Mouse (Mus musculus) CH12.LX (cell line): ENCODE data around the gene Chst11. TPM values are rescaled to one million over a fixed set of nuclear protein-coding genes. Genes with fewer than 3 reads are reported as not detected.

Experiments used
- DNase-seq: peaks from one replicate; pipeline ENCODE4 v3.0.0-alpha.2; 2013; ENCODE audit errors: extremely low read depth
- H3K27ac ChIP-seq: 2 replicates; pipeline ENCODE4 v1.5.1; 2012; ENCODE audit warnings: low read depth, mild to moderate bottlenecking, control low read depth, moderate library complexity; ENCODE audit not compliant: insufficient read depth
- H3K27me3 ChIP-seq: replicated peaks from 2 replicates; pipeline ENCODE3; 2012; ENCODE audit warnings: inconsistent platforms
- H3K36me3 ChIP-seq, 2 experiments: replicated peaks in 1 of 2; 2 replicates each; pipeline versions ENCODE3 to v1.6.1; 2012; ENCODE audit warnings: inconsistent platforms in 1 of 2, low read length in 1 of 2, mild to moderate bottlenecking in 1 of 2, mixed read lengths in 1 of 2, moderate library complexity in 1 of 2; ENCODE audit not compliant: control insufficient read depth in 1 of 2, insufficient read depth in 1 of 2
- H3K4me1 ChIP-seq, 2 experiments: 2 replicates each; pipeline ENCODE4 v1.6.1; 2012; ENCODE audit warnings: inconsistent platforms in 1 of 2, moderate library complexity in 1 of 2; ENCODE audit not compliant: insufficient read depth in 2 of 2, control insufficient read depth in 1 of 2
- H3K4me2 ChIP-seq: 2 replicates; pipeline ENCODE4 v1.6.1; 2012; ENCODE audit warnings: low read depth, mild to moderate bottlenecking, control low read depth; ENCODE audit not compliant: poor library complexity, insufficient read depth, severe bottlenecking
- H3K4me3 ChIP-seq, 3 experiments: fragments of 150-350 bp in 1 of 3; sonication (generic) in 1 of 3; replicated peaks in 1 of 3; 2 replicates each; pipeline versions ENCODE3 to v1.5.1; 2011 to 2012; ENCODE audit warnings: low read depth in 2 of 3, low read length in 2 of 3, mild to moderate bottlenecking in 2 of 3, moderate library complexity in 2 of 3, control low read depth in 1 of 3, improper control_type of control experiment in 1 of 3, inconsistent platforms in 1 of 3, mixed read lengths in 1 of 3; ENCODE audit not compliant: poor library complexity in 1 of 3
- H3K79me2 ChIP-seq: replicated peaks from 2 replicates; pipeline ENCODE4 v1.6.1; 2012; ENCODE audit warnings: mild to moderate bottlenecking, moderate library complexity; ENCODE audit not compliant: control insufficient read depth, poor library complexity, insufficient read depth, severe bottlenecking; ENCODE audit errors: extremely low read depth
- H3K9ac ChIP-seq: 2 replicates; pipeline ENCODE4 v1.6.1; 2012; ENCODE audit warnings: low read depth, mild to moderate bottlenecking, control low read depth, moderate library complexity; ENCODE audit not compliant: insufficient read depth
- H3K9me3 ChIP-seq: replicated peaks from 2 replicates; pipeline ENCODE3; 2012; ENCODE audit warnings: low read length, inconsistent platforms, mixed read lengths
- BHLHE40 ChIP-seq: IDR thresholded peaks from 2 replicates; pipeline ENCODE4 v1.6.1; 2011; ENCODE audit warnings: mild to moderate bottlenecking, low read depth, low read length, improper control_type of control experiment
- EP300 ChIP-seq: IDR thresholded peaks from 2 replicates; pipeline ENCODE4 v1.6.1; 2011; ENCODE audit warnings: low read length, improper control_type of control experiment
- ETS1 ChIP-seq: conservative IDR thresholded peaks from 2 replicates; pipeline ENCODE4 v1.6.1; 2012; ENCODE audit warnings: low read depth, mild to moderate bottlenecking, inconsistent platforms, low read length, improper control_type of control experiment, moderate library complexity
- GABPA ChIP-seq: IDR thresholded peaks from 2 replicates; pipeline ENCODE4 v1.6.1; 2012; ENCODE audit warnings: low read depth, low read length, improper control_type of control experiment, inconsistent platforms; ENCODE audit not compliant: insufficient replicate concordance
- HCFC1 ChIP-seq: IDR thresholded peaks from 2 replicates; pipeline ENCODE4 v1.6.1; 2012; ENCODE audit warnings: low read depth, mild to moderate bottlenecking, inconsistent platforms, low read length, improper control_type of control experiment
- IRF4 ChIP-seq: IDR thresholded peaks from 2 replicates; pipeline ENCODE4 v1.6.1; 2014; ENCODE audit warnings: low read depth, mild to moderate bottlenecking, inconsistent platforms, low read length, improper control_type of control experiment
- JUN ChIP-seq: IDR thresholded peaks from 2 replicates; pipeline ENCODE4 v1.6.1; 2011; ENCODE audit warnings: low read depth, mild to moderate bottlenecking, low read length, improper control_type of control experiment, moderate library complexity; ENCODE audit not compliant: insufficient read depth
- JUND ChIP-seq: conservative IDR thresholded peaks from 2 replicates; pipeline ENCODE4 v1.6.1; 2011; ENCODE audit warnings: low read depth, low read length, improper control_type of control experiment
- MAFK ChIP-seq: IDR thresholded peaks from 2 replicates; pipeline ENCODE4 v1.6.1; 2011; ENCODE audit warnings: low read length, improper control_type of control experiment; ENCODE audit not compliant: insufficient replicate concordance
- MAZ ChIP-seq: IDR thresholded peaks from 2 replicates; pipeline ENCODE4 v1.6.1; 2012; ENCODE audit warnings: low read depth, mild to moderate bottlenecking, inconsistent platforms, low read length, improper control_type of control experiment, moderate library complexity
- MEF2A ChIP-seq: IDR thresholded peaks from 2 replicates; pipeline ENCODE4 v1.6.1; 2014; ENCODE audit warnings: low read depth, mild to moderate bottlenecking, inconsistent platforms, low read length, improper control_type of control experiment, borderline replicate concordance
- NELFE ChIP-seq: IDR thresholded peaks from 2 replicates; pipeline ENCODE4 v1.6.1; 2011; ENCODE audit warnings: low read depth, low read length, improper control_type of control experiment
- NRF1 ChIP-seq: IDR thresholded peaks from 2 replicates; pipeline ENCODE4 v1.6.1; 2014; ENCODE audit warnings: low read depth, mild to moderate bottlenecking, inconsistent platforms, low read length, improper control_type of control experiment, moderate library complexity
- POLR2AphosphoS2 ChIP-seq: IDR thresholded peaks from 2 replicates; pipeline ENCODE4 v1.6.1; 2011; ENCODE audit warnings: low read depth, low read length, improper control_type of control experiment
- RCOR1 ChIP-seq: conservative IDR thresholded peaks from 2 replicates; pipeline ENCODE4 v1.6.1; 2012; ENCODE audit warnings: low read depth, mild to moderate bottlenecking, inconsistent platforms, low read length, improper control_type of control experiment
- SMC3 ChIP-seq: IDR thresholded peaks from 2 replicates; pipeline ENCODE4 v1.6.1; 2011; ENCODE audit warnings: low read depth, low read length, improper control_type of control experiment
- TCF12 ChIP-seq: IDR thresholded peaks from 2 replicates; pipeline ENCODE4 v1.6.1; 2014; ENCODE audit warnings: low read depth, mild to moderate bottlenecking, inconsistent platforms, low read length, improper control_type of control experiment
- UBTF ChIP-seq: IDR thresholded peaks from 2 replicates; pipeline ENCODE4 v1.6.1; 2012; ENCODE audit warnings: low read depth, mild to moderate bottlenecking, inconsistent platforms, low read length, improper control_type of control experiment, moderate library complexity
- USF1 ChIP-seq: IDR thresholded peaks from 2 replicates; pipeline ENCODE4 v1.6.1; 2014; ENCODE audit warnings: low read depth, mild to moderate bottlenecking, inconsistent platforms, low read length, improper control_type of control experiment
- USF2 ChIP-seq: conservative IDR thresholded peaks from 2 replicates; pipeline ENCODE4 v1.6.1; 2011; ENCODE audit warnings: low read depth, low read length, improper control_type of control experiment
- ZC3H11A ChIP-seq: IDR thresholded peaks from 2 replicates; pipeline ENCODE4 v1.6.1; 2012; ENCODE audit warnings: low read depth, mild to moderate bottlenecking, inconsistent platforms, low read length, improper control_type of control experiment
- ZKSCAN1 ChIP-seq: IDR thresholded peaks from 2 replicates; pipeline ENCODE4 v1.6.1; 2012; ENCODE audit warnings: low read depth, inconsistent platforms, low read length, improper control_type of control experiment, borderline replicate concordance
- ZMIZ1 ChIP-seq: IDR thresholded peaks from 2 replicates; pipeline ENCODE4 v1.6.1; 2012; ENCODE audit warnings: low read depth, mild to moderate bottlenecking, inconsistent platforms, low read length, improper control_type of control experiment
- dilution Hi-C: fragments of 300-500 bp; cut with MboI; formaldehyde crosslinking; loops from 2 replicates; pipeline ENCODE4 v1.14.3; 2020; ENCODE audit warnings: low sequenced_read_pairs; ENCODE audit not compliant: extremely low pct_unique_long_range_greater_than_20kb, extremely low pct_ligation_motif_present
- in situ Hi-C: fragments of 300-500 bp; cut with MboI; formaldehyde crosslinking; loops from 3 replicates; pipeline ENCODE4 v1.14.3; 2019; ENCODE audit warnings: low sequenced_read_pairs, low pct_ligation_motif_present, low pct_unique_long_range_greater_than_20kb, mixed read lengths
- polyA plus RNA-seq: library from polyadenylated mRNA; unstranded; fragments of >175 nt; gene quantifications from 2 replicates; pipeline ENCODE4 v1.2.1, GENCODE M21; 2012; ENCODE audit warnings: low read depth; ENCODE audit not compliant: insufficient read length
- total RNA-seq, 2 experiments: library from RNA; depleted of rRNA; stranded (reverse); fragments of 300-350 nt in 1 of 2; fragments of >200 nt in 1 of 2; gene quantifications; 2 replicates each; pipeline ENCODE4 v1.2.3; 2012 to 2014

The Chst11 gene
- total and polyA plus RNA-seq, 3 experiments = 3.6 to 5.3 (median 4.5) TPM

GRCm38 (mm10) chr10:83088826-83089225 is 103.5 kb downstream of the Chst11 start:
- in situ Hi-C loops = no loop called here
- H3K36me3 ChIP-seq = no peaks in the 10 kb centered on the region
- TF ChIP-seq USF1 = no peak
- TF ChIP-seq BHLHE40 = no peak
- TF ChIP-seq ZMIZ1 = no peak
- TF ChIP-seq MAZ = no peak
- no peak for TF ChIP-seq TCF12
- no peak for TF ChIP-seq POLR2AphosphoS2
- TF ChIP-seq JUN = no peak
- no peak for TF ChIP-seq HCFC1

GRCm38 (mm10) chr10:83090185-83090584 is 104.9 kb downstream of the Chst11 start:
- no peak overlapping the region for H3K4me2 ChIP-seq
- H3K36me3 ChIP-seq = no peaks in the 10 kb centered on the region
- in situ Hi-C loops = no loop called here
- dilution Hi-C loops = no loop called here
- no peak overlapping the region for H3K4me3 ChIP-seq
- DNase-seq = no peak
- H3K9me3 ChIP-seq = no peaks in the 10 kb centered on the region
- no peak overlapping the region for H3K27ac ChIP-seq
- H3K27me3 ChIP-seq = no peaks in the 10 kb centered on the region
- no peak overlapping the region for H3K9ac ChIP-seq
- peaks cover 0 to 10% of the 10 kb centered on the region in 2 experiments; a peak in 2 of 4 replicates for H3K4me1 ChIP-seq
- TF ChIP-seq ZC3H11A (no peak), ETS1 (no peak), JUND (no peak), JUN (no peak), MAFK (no peak), ZKSCAN1 (no peak), GABPA (no peak), NRF1 (no peak), POLR2AphosphoS2 (no peak), ZMIZ1 (no peak), NELFE (no peak), BHLHE40 (no peak), EP300 (no peak), USF2 (no peak), RCOR1 (no peak), IRF4 (no peak), UBTF (no peak), SMC3 (no peak), MEF2A (no peak)
- H3K79me2 ChIP-seq = no peaks in the 10 kb centered on the region

More at GRCm38 (mm10) chr10:83088826-83089225, 103.5 kb downstream of the Chst11 start:
- Histone ChIP-seq H3K4me1 (no peaks in the 10 kb centered on the region), H3K27ac (no peak overlapping the region), H3K4me2 (no peak overlapping the region), H3K27me3 (no peaks in the 10 kb centered on the region), H3K9ac (no peak overlapping the region), H3K79me2 (no peaks in the 10 kb centered on the region), H3K4me3 (no peak overlapping the region), H3K9me3 (no peaks in the 10 kb centered on the region)
- dilution Hi-C loops = no loop called here
- no peak for DNase-seq
